Mouse (Mus musculus) kidney, postnatal 4 days (tissue): ENCODE results near the gene Nqo1.

Source experiments
- DNase-seq, 2 experiments: peaks; one replicate each; pipeline ENCODE4 v3.0.0; 2021; ENCODE audit warnings: mixed read lengths in 2 of 2

Gene Nqo1

GRCm38 (mm10) chr8:107403038-107403781 lies at the start of gene Nqo1:
TSS of gene Nqo1 (minus strand) at chr8:107403206.
- peak; percentile 82 to 90 for DNase-seq

GRCm38 (mm10) chr8:107451414-107452066 lies 48.5 kb upstream of the Nqo1 start:
- no peak for DNase-seq

GRCm38 (mm10) chr8:107449655-107450054 lies 46.6 kb upstream of the Nqo1 start:
- no peak for DNase-seq

GRCm38 (mm10) chr8:107449130-107449529 lies 46.1 kb upstream of the Nqo1 start:
- DNase-seq, result peak in 1 of 2 experiments; percentile 27

- no peak for DNase-seq
Observed at GRCm38 (mm10) chr8:107448382-107448889, 45.4 kb upstream of the Nqo1 start.

GRCm38 (mm10) chr8:107447713-107448112 lies 44.7 kb upstream of the Nqo1 start:
- no peak for DNase-seq

- DNase-seq, result peak in 1 of 2 experiments; percentile 18
Observed at GRCm38 (mm10) chr8:107444626-107445025, 41.6 kb upstream of the Nqo1 start.

GRCm38 (mm10) chr8:107439880-107440625 lies 37.0 kb upstream of the Nqo1 start:
- DNase-seq, result no peak

- DNase-seq, result peak in 1 of 2 experiments; percentile 18
Observed at GRCm38 (mm10) chr8:107437711-107438110, 34.7 kb upstream of the Nqo1 start.

- peak; percentile 17 to 40 for DNase-seq
Observed at GRCm38 (mm10) chr8:107436841-107437421, 33.9 kb upstream of the Nqo1 start.

GRCm38 (mm10) chr8:107435962-107436831 lies 33.2 kb upstream of the Nqo1 start, which contains the start of gene Wwp2:
TSS of gene Wwp2 (plus strand) at chr8:107436365.
- peak; percentile 84 to 90 for DNase-seq

GRCm38 (mm10) chr8:107435421-107435961 lies 32.5 kb upstream of the Nqo1 start:
- DNase-seq, result no peak

GRCm38 (mm10) chr8:107430821-107431220 lies 27.8 kb upstream of the Nqo1 start:
- DNase-seq, result no peak

GRCm38 (mm10) chr8:107425230-107425597 lies 22.2 kb upstream of the Nqo1 start:
- DNase-seq, result no peak

- peak; percentile 99 for DNase-seq
Observed at GRCm38 (mm10) chr8:107424597-107425229, 21.7 kb upstream of the Nqo1 start, which contains the start of gene Nob1. TSS of gene Nob1 (minus strand) at chr8:107425051.

- DNase-seq, result peak in 1 of 2 experiments; percentile 4
Observed at GRCm38 (mm10) chr8:107424176-107424575, 21.2 kb upstream of the Nqo1 start.

GRCm38 (mm10) chr8:107417001-107417400 lies 14.0 kb upstream of the Nqo1 start:
- no peak for DNase-seq

- no peak for DNase-seq
Observed at GRCm38 (mm10) chr8:107413881-107414280, 10.9 kb upstream of the Nqo1 start.

GRCm38 (mm10) chr8:107412552-107412951 lies 9.5 kb upstream of the Nqo1 start:
- no peak for DNase-seq

- peak; percentile 38 to 57 for DNase-seq
Observed at GRCm38 (mm10) chr8:107411391-107411790, 8.4 kb upstream of the Nqo1 start.

GRCm38 (mm10) chr8:107405935-107406334 lies 2.9 kb upstream of the Nqo1 start:
- no peak for DNase-seq
